Mouse (Mus musculus) R1 (cell line): ENCODE results near the gene Rdh16f2.
"Not testable (repeated sequence)": the region's sequence is repeated elsewhere in the genome, so short reads cannot be mapped to it uniquely, and the experiment has no call there.

Experiments used
- DNase-seq: peaks from one replicate; pipeline ENCODE4 v3.0.0-alpha.2; 2018; ENCODE audit warnings: low read depth, low spot score

Gene Rdh16f2

GRCm38 (mm10) chr10:127866232-127866631 lies at the start of gene Rdh16f2:
Gene Rdh16f2 (plus strand): TSS chr10:127866474.
- DNase-seq: no peak

GRCm38 (mm10) chr10:127817268-127817910 lies 48.9 kb upstream of the Rdh16f2 start:
- DNase-seq: peak; percentile 39

- DNase-seq: not testable (repeated sequence)
These were observed 44.5 kb upstream of the Rdh16f2 start for GRCm38 (mm10) chr10:127821806-127822205.

- peak; percentile 58 for DNase-seq
These were observed 40.9 kb upstream of the Rdh16f2 start for GRCm38 (mm10) chr10:127825386-127825785.

DNA sequence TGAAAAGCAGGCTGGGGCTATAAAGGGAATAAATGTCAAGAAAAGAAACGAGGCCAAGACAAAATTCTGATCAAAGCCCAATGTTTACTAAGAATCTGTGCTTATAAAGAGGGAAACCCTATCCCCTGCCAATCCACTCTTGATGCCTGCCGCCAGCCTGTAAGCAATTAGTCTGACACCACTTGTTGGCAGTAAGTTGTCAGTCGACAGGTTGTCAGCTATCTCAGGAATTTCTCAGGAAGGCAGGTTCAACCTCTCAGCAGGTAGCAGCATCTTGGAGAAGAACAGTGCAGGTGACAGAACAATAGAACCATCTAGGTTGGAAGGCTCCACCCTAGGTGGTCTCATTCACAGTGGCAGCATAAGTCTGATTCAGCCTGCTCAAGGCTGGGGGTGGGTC lies 37.2 kb upstream of the Rdh16f2 start:
- DNase-seq: peak; percentile 85

DNA sequence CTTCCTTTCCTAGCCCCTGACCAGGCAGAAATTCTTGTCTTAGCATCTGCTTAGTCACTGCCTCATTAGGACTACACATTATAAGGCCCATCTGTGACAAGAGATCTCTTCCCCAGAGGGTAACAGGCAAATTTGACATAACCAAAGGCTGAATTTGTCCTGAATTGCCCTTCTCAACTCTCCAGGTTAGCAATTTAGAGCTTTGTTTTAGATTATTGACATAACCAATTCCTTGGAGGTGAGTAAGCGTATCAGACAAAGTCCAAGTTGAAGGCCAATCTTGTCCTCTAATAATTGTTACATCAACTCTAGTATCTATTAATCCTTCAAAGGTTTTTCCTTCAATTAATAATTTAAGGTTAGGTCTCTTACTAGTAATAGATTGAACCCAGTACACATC lies 32.1 kb upstream of the Rdh16f2 start:
- DNase-seq: not testable (repeated sequence)

GRCm38 (mm10) chr10:127835292-127835691 lies 31.0 kb upstream of the Rdh16f2 start:
- no peak for DNase-seq

- not testable (repeated sequence) for DNase-seq
These were observed 28.5 kb upstream of the Rdh16f2 start for GRCm38 (mm10) chr10:127837793-127838192.

GRCm38 (mm10) chr10:127838539-127838938 lies 27.7 kb upstream of the Rdh16f2 start:
- DNase-seq: no peak

- no peak for DNase-seq
These were observed 25.5 kb upstream of the Rdh16f2 start for GRCm38 (mm10) chr10:127840776-127841175.

- DNase-seq: not testable (repeated sequence)
These were observed 20.3 kb upstream of the Rdh16f2 start for GRCm38 (mm10) chr10:127845945-127846344.

- DNase-seq: no peak
These were observed 18.2 kb upstream of the Rdh16f2 start for GRCm38 (mm10) chr10:127848089-127848488.

- DNase-seq: no peak
These were observed 16.6 kb upstream of the Rdh16f2 start, which contains the start of gene Rdh19 for GRCm38 (mm10) chr10:127849628-127850027. Gene Rdh19 (plus strand): TSS chr10:127849928.

DNA sequence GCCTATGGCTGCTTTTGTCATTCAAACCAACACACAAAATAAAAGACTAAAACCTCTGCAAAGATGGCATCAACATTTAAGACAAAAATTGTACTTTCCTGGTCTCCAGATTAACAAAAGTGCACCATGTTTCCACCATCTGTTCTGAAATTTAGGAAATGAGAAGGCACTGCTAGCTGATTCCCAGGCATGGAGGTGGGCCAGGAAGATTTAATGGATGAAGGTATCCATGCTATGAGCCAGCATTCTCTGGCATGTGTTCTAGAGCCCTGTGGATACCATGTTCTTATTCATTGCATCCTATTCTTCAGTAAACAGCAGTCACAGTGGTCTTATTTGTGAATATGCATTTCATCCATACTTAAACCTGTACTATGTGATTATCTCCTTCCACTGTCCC lies 9.9 kb upstream of the Rdh16f2 start:
- no peak for DNase-seq

- DNase-seq: no peak
These were observed 1.3 kb upstream of the Rdh16f2 start for GRCm38 (mm10) chr10:127864931-127865330.

DNA sequence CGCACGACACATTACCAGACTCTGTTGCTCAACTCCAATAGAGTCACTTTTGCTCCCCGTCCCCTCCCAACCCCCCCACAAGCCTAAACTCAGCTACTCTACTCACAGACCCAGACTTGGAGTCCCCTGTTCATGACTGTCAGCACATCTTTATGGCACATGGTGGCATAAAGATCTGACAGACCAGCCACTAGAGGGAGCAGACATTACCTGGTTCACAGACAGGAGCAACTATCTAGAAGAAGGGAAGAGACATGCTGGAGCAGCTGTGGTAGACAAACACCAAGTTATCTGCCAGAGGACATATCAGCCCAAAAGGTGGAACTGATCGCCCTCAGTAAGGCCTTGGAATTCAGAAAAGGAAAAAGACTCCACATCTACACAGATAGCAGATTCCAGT lies 6.2 kb downstream of the Rdh16f2 start:
- DNase-seq: peak; percentile 69

GRCm38 (mm10) chr10:127877681-127878080 lies 11.4 kb downstream of the Rdh16f2 start:
- peak; percentile 60 for DNase-seq

GRCm38 (mm10) chr10:127878262-127879057 lies 12.2 kb downstream of the Rdh16f2 start:
- DNase-seq: no peak

GRCm38 (mm10) chr10:127879155-127879688 lies 12.9 kb downstream of the Rdh16f2 start:
- DNase-seq: peak; percentile 78

DNA sequence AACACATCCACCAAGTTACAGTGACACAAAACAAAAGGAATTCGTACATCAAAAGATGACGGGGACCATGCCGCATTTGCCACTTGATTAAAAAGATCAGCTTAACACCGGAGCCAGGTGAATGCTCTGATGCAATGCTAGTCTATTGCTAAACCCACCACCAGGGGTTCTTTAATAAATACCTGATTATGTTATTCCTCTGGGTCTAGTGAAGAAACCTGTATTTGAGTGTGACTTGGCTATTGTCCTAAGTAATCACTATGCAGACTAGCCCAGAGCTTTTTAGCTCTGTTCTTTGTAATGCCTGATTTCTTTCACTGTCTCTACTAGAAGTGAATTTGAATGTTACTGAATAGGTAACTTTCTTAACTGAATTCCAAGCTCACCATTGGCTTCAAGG lies 14.8 kb downstream of the Rdh16f2 start:
- peak; percentile 59 for DNase-seq

DNA sequence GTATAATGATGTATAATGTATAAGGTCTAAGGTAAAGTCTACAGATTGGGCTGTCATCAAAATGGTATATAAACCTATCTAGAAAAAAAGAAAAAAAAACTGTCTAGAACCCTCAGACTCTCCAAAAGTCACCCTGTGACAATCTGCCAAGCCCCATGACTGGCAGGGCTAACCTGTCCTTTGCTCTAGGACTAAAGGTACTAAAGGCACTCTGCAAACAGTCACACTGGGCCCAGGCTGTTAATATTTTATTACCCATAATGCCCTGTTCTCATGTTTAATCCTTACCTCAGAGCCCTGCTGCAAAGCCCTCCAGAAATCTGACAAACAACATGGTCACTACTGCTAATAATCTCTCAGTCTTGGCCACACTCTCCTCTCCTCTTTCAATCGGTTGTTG lies 20.3 kb downstream of the Rdh16f2 start:
- no peak for DNase-seq

DNA sequence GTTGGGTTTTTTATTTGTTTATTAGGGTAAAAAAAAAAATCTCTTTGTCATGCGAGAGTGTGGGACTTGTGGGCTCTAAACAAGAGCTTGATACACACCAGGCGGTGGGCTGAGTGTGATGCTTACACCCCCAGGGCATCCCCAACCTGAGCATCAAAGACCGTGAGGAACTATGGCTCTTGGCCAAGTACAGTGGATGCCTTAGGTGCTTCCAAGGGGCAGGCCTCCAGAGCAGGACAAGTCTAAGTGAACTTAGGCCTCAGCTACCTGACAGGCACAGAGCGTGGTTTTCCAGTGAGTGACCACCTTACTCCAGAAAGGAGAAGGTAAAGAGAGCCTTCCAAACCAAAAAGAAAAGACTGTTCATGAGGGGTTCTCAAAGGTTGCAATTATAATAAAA lies 20.7 kb downstream of the Rdh16f2 start:
- no peak for DNase-seq

GRCm38 (mm10) chr10:127888605-127889004 lies 22.3 kb downstream of the Rdh16f2 start, which contains the start of gene Rdh7:
Gene Rdh7 (minus strand): TSS chr10:127888817.
- DNase-seq: no peak
